Mouse (Mus musculus) gastrocnemius, postnatal 25 days (tissue): ENCODE measurements around the gene Fpr-rs7. TPM values are rescaled to one million over a fixed set of nuclear protein-coding genes. Genes with fewer than 3 reads are reported as not detected.

Experiments
- DNase-seq: peaks from one replicate; pipeline ENCODE4 v3.0.0; 2022
- long read RNA-seq, 2 experiments: library from polyadenylated mRNA; stranded (forward); transcript quantifications; one replicate each; pipeline ENCODE4 v2.0.0; 2021
- total RNA-seq, 2 experiments: library from RNA; stranded (reverse); gene quantifications; 1 replicate in 1 of 2; 2 replicates in 1 of 2; pipeline ENCODE4 v1.2.3; 2021

The Fpr-rs7 gene
- total RNA-seq, result not detected
- long read RNA-seq, experiment 1, result 0 reads
- long read RNA-seq, experiment 2, result 0 reads

GRCm38 (mm10) chr17:20114126-20114525 lies at the start of gene Fpr-rs7:
Gene Fpr-rs7 (minus strand): TSS chr17:20114226.
- no peak for DNase-seq

GRCm38 (mm10) chr17:20074090-20074489 lies 39.9 kb downstream of the Fpr-rs7 start:
- DNase-seq, result no peak

- DNase-seq, result no peak
Measured at GRCm38 (mm10) chr17:20071656-20072396, 42.2 kb downstream of the Fpr-rs7 start.

Other genes with a start within 250 kb of the Fpr-rs7 start
- gene Vmn2r104, start 65.9 kb downstream of the Fpr-rs7 start, total RNA-seq, result not detected
- not detected for gene Fpr-rs6, start 68.9 kb upstream of the Fpr-rs7 start, total RNA-seq
- not detected for gene Vmn2r105, start 120.8 kb upstream of the Fpr-rs7 start, total RNA-seq
- gene Vmn2r106, start 171.3 kb upstream of the Fpr-rs7 start, total RNA-seq, result not detected
- not detected for gene Vmn2r107, start 231.0 kb upstream of the Fpr-rs7 start, total RNA-seq